Mouse (Mus musculus) CH12.LX (cell line): ENCODE measurements around the gene Ttc7b. TPM values are rescaled to one million over a fixed set of nuclear protein-coding genes. Genes with fewer than 3 reads are reported as not detected.
A peak's percentile ranks its signal among the peaks of the same experiment; 100 is the strongest.

ENCODE experiments used
- DNase-seq: peaks from one replicate; pipeline ENCODE4 v3.0.0-alpha.2; 2013; ENCODE audit errors: extremely low read depth
- H3K27ac ChIP-seq: 2 replicates; pipeline ENCODE4 v1.5.1; 2012; ENCODE audit warnings: low read depth, mild to moderate bottlenecking, control low read depth, moderate library complexity; ENCODE audit not compliant: insufficient read depth
- H3K27me3 ChIP-seq: replicated peaks from 2 replicates; pipeline ENCODE3; 2012; ENCODE audit warnings: inconsistent platforms
- H3K36me3 ChIP-seq, 2 experiments: replicated peaks in 1 of 2; 2 replicates each; pipeline versions ENCODE3 to v1.6.1; 2012; ENCODE audit warnings: inconsistent platforms in 1 of 2, low read length in 1 of 2, mild to moderate bottlenecking in 1 of 2, mixed read lengths in 1 of 2, moderate library complexity in 1 of 2; ENCODE audit not compliant: control insufficient read depth in 1 of 2, insufficient read depth in 1 of 2
- H3K4me1 ChIP-seq, 2 experiments: 2 replicates each; pipeline ENCODE4 v1.6.1; 2012; ENCODE audit warnings: inconsistent platforms in 1 of 2, moderate library complexity in 1 of 2; ENCODE audit not compliant: insufficient read depth in 2 of 2, control insufficient read depth in 1 of 2
- H3K4me2 ChIP-seq: 2 replicates; pipeline ENCODE4 v1.6.1; 2012; ENCODE audit warnings: low read depth, mild to moderate bottlenecking, control low read depth; ENCODE audit not compliant: poor library complexity, insufficient read depth, severe bottlenecking
- H3K4me3 ChIP-seq, 3 experiments: fragments of 150-350 bp in 1 of 3; sonication (generic) in 1 of 3; replicated peaks in 1 of 3; 2 replicates each; pipeline versions ENCODE3 to v1.5.1; 2011 to 2012; ENCODE audit warnings: low read depth in 2 of 3, low read length in 2 of 3, mild to moderate bottlenecking in 2 of 3, moderate library complexity in 2 of 3, control low read depth in 1 of 3, improper control_type of control experiment in 1 of 3, inconsistent platforms in 1 of 3, mixed read lengths in 1 of 3; ENCODE audit not compliant: poor library complexity in 1 of 3
- H3K79me2 ChIP-seq: replicated peaks from 2 replicates; pipeline ENCODE4 v1.6.1; 2012; ENCODE audit warnings: mild to moderate bottlenecking, moderate library complexity; ENCODE audit not compliant: control insufficient read depth, poor library complexity, insufficient read depth, severe bottlenecking; ENCODE audit errors: extremely low read depth
- H3K9ac ChIP-seq: 2 replicates; pipeline ENCODE4 v1.6.1; 2012; ENCODE audit warnings: low read depth, mild to moderate bottlenecking, control low read depth, moderate library complexity; ENCODE audit not compliant: insufficient read depth
- H3K9me3 ChIP-seq: replicated peaks from 2 replicates; pipeline ENCODE3; 2012; ENCODE audit warnings: low read length, inconsistent platforms, mixed read lengths
- BHLHE40 ChIP-seq: IDR thresholded peaks from 2 replicates; pipeline ENCODE4 v1.6.1; 2011; ENCODE audit warnings: mild to moderate bottlenecking, low read depth, low read length, improper control_type of control experiment
- CHD1 ChIP-seq: IDR thresholded peaks from 2 replicates; pipeline ENCODE4 v1.6.1; 2012; ENCODE audit warnings: low read depth, low read length, improper control_type of control experiment, inconsistent platforms
- CHD2 ChIP-seq: IDR thresholded peaks from 2 replicates; pipeline ENCODE4 v1.6.1; 2011; ENCODE audit warnings: low read length, improper control_type of control experiment
- E2F4 ChIP-seq: IDR thresholded peaks from 2 replicates; pipeline ENCODE4 v1.6.1; 2011; ENCODE audit warnings: low read depth, low read length, improper control_type of control experiment; ENCODE audit not compliant: insufficient replicate concordance
- ELF1 ChIP-seq: IDR thresholded peaks from 2 replicates; pipeline ENCODE4 v1.6.1; 2014; ENCODE audit warnings: low read depth, mild to moderate bottlenecking, inconsistent platforms, low read length, improper control_type of control experiment
- EP300 ChIP-seq: IDR thresholded peaks from 2 replicates; pipeline ENCODE4 v1.6.1; 2011; ENCODE audit warnings: low read length, improper control_type of control experiment
- ETS1 ChIP-seq: conservative IDR thresholded peaks from 2 replicates; pipeline ENCODE4 v1.6.1; 2012; ENCODE audit warnings: low read depth, mild to moderate bottlenecking, inconsistent platforms, low read length, improper control_type of control experiment, moderate library complexity
- GABPA ChIP-seq: IDR thresholded peaks from 2 replicates; pipeline ENCODE4 v1.6.1; 2012; ENCODE audit warnings: low read depth, low read length, improper control_type of control experiment, inconsistent platforms; ENCODE audit not compliant: insufficient replicate concordance
- IRF4 ChIP-seq: IDR thresholded peaks from 2 replicates; pipeline ENCODE4 v1.6.1; 2014; ENCODE audit warnings: low read depth, mild to moderate bottlenecking, inconsistent platforms, low read length, improper control_type of control experiment
- JUN ChIP-seq: IDR thresholded peaks from 2 replicates; pipeline ENCODE4 v1.6.1; 2011; ENCODE audit warnings: low read depth, mild to moderate bottlenecking, low read length, improper control_type of control experiment, moderate library complexity; ENCODE audit not compliant: insufficient read depth
- JUND ChIP-seq: conservative IDR thresholded peaks from 2 replicates; pipeline ENCODE4 v1.6.1; 2011; ENCODE audit warnings: low read depth, low read length, improper control_type of control experiment
- MAZ ChIP-seq: IDR thresholded peaks from 2 replicates; pipeline ENCODE4 v1.6.1; 2012; ENCODE audit warnings: low read depth, mild to moderate bottlenecking, inconsistent platforms, low read length, improper control_type of control experiment, moderate library complexity
- MEF2A ChIP-seq: IDR thresholded peaks from 2 replicates; pipeline ENCODE4 v1.6.1; 2014; ENCODE audit warnings: low read depth, mild to moderate bottlenecking, inconsistent platforms, low read length, improper control_type of control experiment, borderline replicate concordance
- MYC ChIP-seq: IDR thresholded peaks from 2 replicates; pipeline ENCODE4 v1.6.1; 2011; ENCODE audit warnings: low read depth, mild to moderate bottlenecking, improper control_type of control experiment, low read length
- NELFE ChIP-seq: IDR thresholded peaks from 2 replicates; pipeline ENCODE4 v1.6.1; 2011; ENCODE audit warnings: low read depth, low read length, improper control_type of control experiment
- NRF1 ChIP-seq: IDR thresholded peaks from 2 replicates; pipeline ENCODE4 v1.6.1; 2014; ENCODE audit warnings: low read depth, mild to moderate bottlenecking, inconsistent platforms, low read length, improper control_type of control experiment, moderate library complexity
- POLR2A ChIP-seq: IDR thresholded peaks from 2 replicates; pipeline ENCODE4 v1.6.1; 2011; ENCODE audit warnings: low read depth, mild to moderate bottlenecking, improper control_type of control experiment, low read length
- RCOR1 ChIP-seq: conservative IDR thresholded peaks from 2 replicates; pipeline ENCODE4 v1.6.1; 2012; ENCODE audit warnings: low read depth, mild to moderate bottlenecking, inconsistent platforms, low read length, improper control_type of control experiment
- SIN3A ChIP-seq: IDR thresholded peaks from 2 replicates; pipeline ENCODE4 v1.6.1; 2012; ENCODE audit warnings: low read length, improper control_type of control experiment, inconsistent platforms
- SMC3 ChIP-seq: IDR thresholded peaks from 2 replicates; pipeline ENCODE4 v1.6.1; 2011; ENCODE audit warnings: low read depth, low read length, improper control_type of control experiment
- UBTF ChIP-seq: IDR thresholded peaks from 2 replicates; pipeline ENCODE4 v1.6.1; 2012; ENCODE audit warnings: low read depth, mild to moderate bottlenecking, inconsistent platforms, low read length, improper control_type of control experiment, moderate library complexity
- USF2 ChIP-seq: conservative IDR thresholded peaks from 2 replicates; pipeline ENCODE4 v1.6.1; 2011; ENCODE audit warnings: low read depth, low read length, improper control_type of control experiment
- ZC3H11A ChIP-seq: IDR thresholded peaks from 2 replicates; pipeline ENCODE4 v1.6.1; 2012; ENCODE audit warnings: low read depth, mild to moderate bottlenecking, inconsistent platforms, low read length, improper control_type of control experiment
- ZMIZ1 ChIP-seq: IDR thresholded peaks from 2 replicates; pipeline ENCODE4 v1.6.1; 2012; ENCODE audit warnings: low read depth, mild to moderate bottlenecking, inconsistent platforms, low read length, improper control_type of control experiment
- ZNF384 ChIP-seq: IDR thresholded peaks from 2 replicates; pipeline ENCODE4 v1.6.1; 2012; ENCODE audit warnings: low read depth, low read length, improper control_type of control experiment, inconsistent platforms
- dilution Hi-C: fragments of 300-500 bp; cut with MboI; formaldehyde crosslinking; loops from 2 replicates; pipeline ENCODE4 v1.14.3; 2020; ENCODE audit warnings: low sequenced_read_pairs; ENCODE audit not compliant: extremely low pct_unique_long_range_greater_than_20kb, extremely low pct_ligation_motif_present
- in situ Hi-C: fragments of 300-500 bp; cut with MboI; formaldehyde crosslinking; loops from 3 replicates; pipeline ENCODE4 v1.14.3; 2019; ENCODE audit warnings: low sequenced_read_pairs, low pct_ligation_motif_present, low pct_unique_long_range_greater_than_20kb, mixed read lengths
- polyA plus RNA-seq: library from polyadenylated mRNA; unstranded; fragments of >175 nt; gene quantifications from 2 replicates; pipeline ENCODE4 v1.2.1, GENCODE M21; 2012; ENCODE audit warnings: low read depth; ENCODE audit not compliant: insufficient read length
- total RNA-seq, 2 experiments: library from RNA; depleted of rRNA; stranded (reverse); fragments of 300-350 nt in 1 of 2; fragments of >200 nt in 1 of 2; gene quantifications; 2 replicates each; pipeline ENCODE4 v1.2.3; 2012 to 2014

The Ttc7b gene
- total and polyA plus RNA-seq, 3 experiments = 7.8 to 18.3 (median 12.7) TPM

DNA sequence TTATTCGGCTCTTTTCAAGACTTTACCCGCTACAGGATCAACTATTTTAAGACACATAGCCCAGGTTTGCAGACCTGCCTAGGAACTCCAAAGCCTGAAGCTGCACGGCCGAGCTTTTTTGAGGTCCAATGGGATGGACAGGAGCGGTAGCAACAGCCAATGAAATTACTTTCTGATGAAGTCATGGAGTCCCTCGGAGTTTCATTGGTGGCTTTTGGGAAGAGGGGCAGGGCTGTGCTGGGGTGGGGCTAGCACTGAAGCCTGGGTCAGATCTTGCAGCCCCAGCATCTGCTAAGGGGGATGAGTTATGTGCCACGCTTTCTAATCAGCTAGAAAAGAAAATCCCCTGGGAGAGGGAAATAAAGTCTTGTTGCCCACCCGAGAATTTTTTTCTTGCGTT, 7.1 kb upstream of the Ttc7b start (continued):
- TF ChIP-seq ZMIZ1 (no peak), EP300 (no peak), E2F4 (no peak), IRF4 (no peak), NRF1 (peak; percentile 21; the same call in 1 of the 2 replicates), USF2 (no peak), MYC (no peak), JUND (peak; percentile 60), NELFE (0 out of 2 replicates have a peak, but pooled peaks have one; percentile 35), ZNF384 (no peak), ZC3H11A (no peak), ELF1 (no peak)

DNA sequence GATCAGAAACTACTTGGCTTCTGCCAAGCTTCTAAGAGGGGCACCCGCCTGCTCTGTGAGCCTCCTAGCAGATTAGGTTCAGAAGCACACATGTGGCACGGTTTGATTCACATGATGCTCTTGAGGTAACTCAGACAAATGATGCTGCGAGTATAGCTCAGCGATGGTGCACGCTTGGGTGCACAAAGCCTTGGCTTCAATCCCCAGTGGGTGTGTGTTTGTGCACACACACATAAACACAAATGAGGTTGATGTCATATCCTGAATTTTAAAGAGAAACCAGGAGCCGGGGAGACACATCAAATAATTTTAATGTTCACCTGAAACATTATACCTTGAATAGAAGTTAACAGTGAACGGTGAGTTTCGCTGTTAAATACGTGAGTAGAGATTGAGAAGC, 6.6 kb upstream of the Ttc7b start:
- peak overlapping the region; percentile 57; the same call in 1 of the 2 replicates for H3K4me2 ChIP-seq
- in situ Hi-C loops = no loop called here
- H3K27me3 ChIP-seq = no peaks in the 10 kb centered on the region
- peak overlapping the region in 2 of 3 experiments; percentile 14 to 30 for H3K4me3 ChIP-seq
- no peak overlapping the region for H3K9ac ChIP-seq
- no peak overlapping the region for H3K27ac ChIP-seq
- DNase-seq = peak; percentile 43
- no peaks in the 10 kb centered on the region for H3K79me2 ChIP-seq
- H3K9me3 ChIP-seq = peaks cover 6% of the 10 kb centered on the region
- dilution Hi-C loops = no loop called here
- H3K4me1 ChIP-seq = peaks cover 5 to 23% of the 10 kb centered on the region in 2 experiments; a peak in 2 of 4 replicates
- no peaks in the 10 kb centered on the region for H3K36me3 ChIP-seq
- TF ChIP-seq CHD2 = no peak
- TF ChIP-seq BHLHE40 = peak; percentile 31; the same call in 1 of the 2 replicates

DNA sequence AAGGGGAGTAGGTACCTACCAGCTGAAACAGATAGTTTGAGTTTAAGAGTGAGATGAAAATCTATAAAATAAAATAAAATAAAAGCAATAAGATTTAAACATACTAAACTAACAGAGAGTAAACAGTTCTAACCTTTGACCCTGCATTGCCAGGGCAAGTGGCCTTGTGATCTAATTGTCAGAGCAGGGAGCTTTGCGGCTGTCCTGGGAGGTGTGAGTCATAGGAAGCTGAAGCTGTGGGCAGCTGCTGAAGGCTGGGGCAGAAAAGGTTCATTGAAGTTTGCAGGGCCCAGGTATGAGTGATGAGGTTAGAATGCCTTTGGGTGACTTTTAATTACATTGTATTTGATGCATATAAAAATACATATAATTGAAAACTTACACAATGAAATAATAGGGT, 5.3 kb upstream of the Ttc7b start:
- H3K9me3 ChIP-seq = peaks cover 6% of the 10 kb centered on the region
- no peak overlapping the region for H3K9ac ChIP-seq
- no peaks in the 10 kb centered on the region for H3K79me2 ChIP-seq
- no peak for DNase-seq
- in situ Hi-C loops (no loop called here), dilution Hi-C loops (no loop called here)
- H3K4me3 ChIP-seq = no peak overlapping the region
- H3K27ac ChIP-seq = no peak overlapping the region
- H3K4me1 ChIP-seq = peaks cover 7 to 26% of the 10 kb centered on the region in 2 experiments; a peak in 2 of 4 replicates
- no peak for TF ChIP-seq ETS1
- TF ChIP-seq CHD1 = no peak
- no peak for TF ChIP-seq SIN3A
- no peak for TF ChIP-seq GABPA
- TF ChIP-seq UBTF = no peak
- TF ChIP-seq BHLHE40 = no peak
- TF ChIP-seq JUN = no peak
- no peak for TF ChIP-seq NRF1
- no peak for TF ChIP-seq JUND
- TF ChIP-seq MEF2A = no peak
- TF ChIP-seq RCOR1 = no peak
- no peak for TF ChIP-seq MAZ
- no peak for TF ChIP-seq SMC3
- no peak for TF ChIP-seq POLR2A
- no peak for TF ChIP-seq NELFE
- TF ChIP-seq MYC = no peak
- TF ChIP-seq CHD2 = no peak
- H3K36me3 ChIP-seq = no peaks in the 10 kb centered on the region
- H3K4me2 ChIP-seq = no peak overlapping the region
- H3K27me3 ChIP-seq = no peaks in the 10 kb centered on the region
